Mouse (Mus musculus) intestine, embryonic 15.5 days (tissue): ENCODE results near the gene Hic2. TPM values are rescaled to one million over a fixed set of nuclear protein-coding genes. Genes with fewer than 3 reads are reported as not detected.

ENCODE experiments used
- ATAC-seq: fragments of 200-750 bp; cut with Nextera tagmentation; 2 replicates; pipeline ENCODE4 v1.8.0; 2017; ENCODE audit warnings: moderate TSS enrichment, moderate library complexity
- H3K27ac ChIP-seq: fragments of 300-500 bp; sonication (generic); 2 replicates; pipeline ENCODE4 v1.5.1; 2015; ENCODE audit warnings: mild to moderate bottlenecking, inconsistent platforms
- H3K27me3 ChIP-seq: fragments of 300-500 bp; sonication (generic); replicated peaks from 2 replicates; pipeline ENCODE4 v1.6.1; 2015; ENCODE audit warnings: inconsistent platforms
- H3K36me3 ChIP-seq: fragments of 300-500 bp; sonication (generic); 2 replicates; pipeline ENCODE4 v1.6.1; 2015; ENCODE audit warnings: inconsistent platforms
- H3K4me1 ChIP-seq: fragments of 300-500 bp; sonication (generic); replicated peaks from 2 replicates; pipeline ENCODE4 v1.6.1; 2015; ENCODE audit warnings: inconsistent platforms
- H3K4me2 ChIP-seq: fragments of 300-500 bp; sonication (generic); replicated peaks from 2 replicates; pipeline ENCODE4 v1.6.1; 2015; ENCODE audit warnings: mild to moderate bottlenecking, inconsistent platforms
- H3K4me3 ChIP-seq: fragments of 300-500 bp; sonication (generic); replicated peaks from 2 replicates; pipeline ENCODE4 v1.5.1; 2015; ENCODE audit warnings: inconsistent platforms
- H3K9ac ChIP-seq: fragments of 300-500 bp; sonication (generic); 2 replicates; pipeline ENCODE4 v1.6.1; 2015; ENCODE audit warnings: inconsistent platforms
- H3K9me3 ChIP-seq: fragments of 300-500 bp; sonication (generic); 2 replicates; pipeline ENCODE4 v1.6.1; 2016; ENCODE audit warnings: inconsistent platforms
- WGBS: fragments of 180-500 bp; shearing (Covaris S2); methylation state at CpG from one replicate; pipeline ENCODE4 v1.1.7; 2015; 5-methylcytosine and 5-hydroxymethylcytosine counted together
- polyA plus RNA-seq: library from polyadenylated mRNA; unstranded; fragments of >200 nt; fragmentation: Nextera tagmentation; extraction: Ambion mirVana; gene quantifications from 2 replicates; pipeline ENCODE4 v1.2.1, GENCODE M21; 2015

The Hic2 gene
- polyA plus RNA-seq, 1 experiment from 2014 or later: 5.8 TPM

DNA sequence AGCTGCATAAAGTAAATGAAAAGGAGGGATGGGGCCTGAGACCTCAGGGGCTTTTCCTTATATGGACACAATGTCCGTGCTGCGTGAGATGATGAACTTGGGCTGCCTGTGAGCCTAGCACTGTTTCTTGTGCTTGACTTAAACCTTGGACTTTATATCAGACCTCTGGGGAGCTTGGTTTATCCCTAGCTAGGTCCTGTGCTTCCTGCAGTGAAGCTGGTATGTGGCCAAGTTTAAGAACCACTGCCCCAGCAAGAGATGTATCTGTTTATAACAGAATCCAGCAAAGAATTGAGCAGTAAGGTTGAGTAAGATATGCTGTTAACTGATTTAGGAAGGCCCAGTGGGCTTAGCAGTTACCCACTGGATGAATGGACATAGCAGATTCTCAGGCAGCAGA lies 6.0 kb downstream of the Hic2 start:
- H3K9ac ChIP-seq: no peak overlapping the region
- peaks cover 57% of the 10 kb centered on the region for H3K4me1 ChIP-seq
- H3K4me3 ChIP-seq: no peak overlapping the region
- H3K36me3 ChIP-seq: no peaks in the 10 kb centered on the region
- H3K9me3 ChIP-seq: no peaks in the 10 kb centered on the region
- 31% methylated on average over 2 of the region's 2 CpGs for WGBS
- H3K27ac ChIP-seq: no peak overlapping the region
- H3K27me3 ChIP-seq: no peaks in the 10 kb centered on the region
- ATAC-seq: 0 out of 2 replicates have a peak, but pooled peaks have one; percentile 15
- 0 out of 2 replicates have a peak overlapping the region, but pooled peaks have one; percentile 3 for H3K4me2 ChIP-seq

DNA sequence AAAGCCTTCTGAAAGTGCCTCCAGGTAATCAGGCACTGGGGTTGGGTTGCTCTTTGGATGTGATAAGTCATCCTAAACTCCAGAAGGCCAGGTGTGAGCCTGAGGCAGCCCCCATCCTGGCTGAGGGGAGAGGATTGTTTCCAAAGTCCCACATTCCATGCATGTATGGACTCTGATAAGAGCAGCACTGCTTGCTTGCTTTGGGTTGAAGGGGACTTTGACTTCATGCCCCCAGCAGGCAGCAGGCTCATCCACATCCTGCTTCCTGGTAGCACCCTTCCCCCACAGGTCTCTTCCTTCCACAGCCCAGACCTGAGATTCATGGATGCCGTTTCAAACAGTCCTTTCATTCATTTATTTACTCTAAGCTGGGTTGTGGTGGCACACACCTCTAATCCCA lies 10.4 kb downstream of the Hic2 start:
- no peak overlapping the region for H3K9ac ChIP-seq
- H3K4me1 ChIP-seq: peaks cover 25% of the 10 kb centered on the region
- WGBS: 16% methylated on average over 1 of the region's 1 CpGs
- no peaks in the 10 kb centered on the region for H3K36me3 ChIP-seq
- H3K27ac ChIP-seq: peak overlapping the region; percentile 48; the same call in 1 of the 2 replicates
- H3K4me3 ChIP-seq: no peak overlapping the region
- ATAC-seq: peak; percentile 85
- H3K27me3 ChIP-seq: no peaks in the 10 kb centered on the region
- peak overlapping the region; percentile 14; the same call in 1 of the 2 replicates for H3K4me2 ChIP-seq
- no peaks in the 10 kb centered on the region for H3K9me3 ChIP-seq

- Histone ChIP-seq H3K9me3 (no peaks in the 10 kb centered on the region), H3K27ac (no peak overlapping the region), H3K4me2 (no peak overlapping the region), H3K4me1 (peaks cover 19% of the 10 kb centered on the region), H3K4me3 (no peak overlapping the region), H3K27me3 (no peaks in the 10 kb centered on the region), H3K9ac (no peak overlapping the region), H3K36me3 (no peaks in the 10 kb centered on the region)
- 68% methylated on average over 1 of the region's 1 CpGs for WGBS
- ATAC-seq: no peak
These were observed 11.6 kb downstream of the Hic2 start for GRCm38 (mm10) chr16:17244996-17245395.

GRCm38 (mm10) chr16:17247727-17248126 lies 14.4 kb downstream of the Hic2 start:
- H3K27ac ChIP-seq: no peak overlapping the region
- H3K9ac ChIP-seq: no peak overlapping the region
- no peaks in the 10 kb centered on the region for H3K27me3 ChIP-seq
- peaks cover 28% of the 10 kb centered on the region for H3K4me1 ChIP-seq
- no peaks in the 10 kb centered on the region for H3K9me3 ChIP-seq
- H3K4me3 ChIP-seq: no peak overlapping the region
- WGBS: 56% methylated on average over 4 of the region's 4 CpGs
- ATAC-seq: no peak
- H3K36me3 ChIP-seq: no peaks in the 10 kb centered on the region
- H3K4me2 ChIP-seq: no peak overlapping the region

DNA sequence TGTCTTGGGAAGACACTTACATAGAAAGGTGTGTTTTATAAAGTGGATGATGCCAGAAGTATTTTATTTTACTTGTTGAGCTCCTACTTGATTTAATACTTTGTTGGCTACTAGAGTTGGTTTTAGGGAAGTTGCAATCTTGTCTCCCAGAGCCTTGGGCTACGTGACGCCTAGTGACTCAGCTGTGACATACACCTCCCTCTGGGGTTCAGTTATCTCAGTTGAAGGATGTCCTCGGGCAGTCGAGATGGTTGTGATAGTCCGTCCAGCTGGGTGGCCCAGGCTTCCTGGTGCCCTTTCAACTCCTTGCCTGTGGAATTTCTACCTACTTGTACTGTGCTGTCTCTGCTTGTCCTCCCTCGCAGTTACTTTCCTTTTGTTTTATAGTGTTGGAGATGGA lies 15.8 kb downstream of the Hic2 start:
- Histone ChIP-seq H3K9me3 (no peaks in the 10 kb centered on the region), H3K9ac (no peak overlapping the region), H3K27ac (0 out of 2 replicates have a peak overlapping the region, but pooled peaks have one; percentile 24), H3K4me1 (peaks cover 33% of the 10 kb centered on the region), H3K4me2 (no peak overlapping the region), H3K27me3 (no peaks in the 10 kb centered on the region), H3K36me3 (no peaks in the 10 kb centered on the region), H3K4me3 (no peak overlapping the region)
- 44% methylated on average over 6 of the region's 6 CpGs for WGBS
- peak; percentile 34; the same call in 1 of the 2 replicates for ATAC-seq

DNA sequence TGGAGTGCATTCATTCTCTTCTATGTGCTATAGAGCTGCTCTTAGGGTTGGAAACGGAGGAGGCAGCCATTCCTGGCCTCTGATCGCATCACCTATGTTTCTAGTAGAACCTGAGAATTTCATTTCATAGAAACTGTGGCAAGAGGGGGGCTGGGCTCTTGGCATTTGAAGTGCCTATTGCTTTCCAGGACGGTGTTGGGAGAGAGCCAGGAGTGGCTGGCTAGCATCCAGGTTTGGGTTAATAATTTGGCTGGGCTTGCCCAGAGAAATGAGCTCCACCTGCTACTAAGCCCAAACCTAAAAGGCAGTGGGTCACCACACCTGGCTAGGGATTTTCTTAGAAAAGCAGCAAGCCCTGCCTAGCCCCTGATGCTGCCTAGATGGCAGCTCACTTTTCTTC lies 18.2 kb downstream of the Hic2 start:
- H3K9ac ChIP-seq: no peak overlapping the region
- peaks cover 36% of the 10 kb centered on the region for H3K4me1 ChIP-seq
- H3K27me3 ChIP-seq: no peaks in the 10 kb centered on the region
- no peaks in the 10 kb centered on the region for H3K36me3 ChIP-seq
- ATAC-seq: peak; percentile 32
- H3K9me3 ChIP-seq: no peaks in the 10 kb centered on the region
- H3K4me3 ChIP-seq: no peak overlapping the region
- 55% methylated on average over 3 of the region's 3 CpGs for WGBS
- H3K4me2 ChIP-seq: no peak overlapping the region
- no peak overlapping the region for H3K27ac ChIP-seq

DNA sequence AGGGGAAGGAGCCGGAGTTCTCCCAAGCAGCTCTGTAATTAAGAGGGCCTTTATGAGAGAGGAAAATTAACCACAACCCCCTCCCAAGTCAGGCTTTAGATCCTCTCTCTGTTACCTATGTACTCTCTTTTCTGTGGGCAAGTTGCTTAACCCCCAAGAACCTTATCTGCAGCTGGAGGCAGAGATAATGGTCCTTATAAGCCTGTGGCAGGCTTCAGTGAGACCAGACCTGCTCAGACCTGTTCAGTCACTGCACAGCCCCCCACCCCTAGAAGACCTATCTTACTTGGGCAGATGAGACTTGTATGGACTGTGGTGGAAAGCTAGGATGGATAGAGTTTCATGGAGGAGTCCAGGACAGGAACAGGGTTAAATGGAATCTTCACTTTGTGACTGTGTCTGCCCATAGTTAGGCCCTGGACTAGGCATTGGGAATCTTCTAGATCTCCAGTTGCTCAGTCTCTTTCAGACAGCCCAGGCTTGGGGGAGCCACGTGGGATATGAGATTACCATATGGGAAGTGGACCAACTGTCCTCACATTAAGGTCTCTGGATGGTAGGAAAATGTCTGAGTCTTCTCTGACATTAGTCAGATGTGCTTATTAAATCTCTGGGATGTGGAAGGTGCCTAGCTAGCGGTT lies 18.8 kb downstream of the Hic2 start:
- WGBS: 68% methylated on average over 3 of the region's 3 CpGs
- Histone ChIP-seq H3K27me3 (no peaks in the 10 kb centered on the region), H3K9ac (no peak overlapping the region), H3K9me3 (no peaks in the 10 kb centered on the region), H3K4me3 (no peak overlapping the region), H3K4me1 (peaks cover 36% of the 10 kb centered on the region), H3K4me2 (no peak overlapping the region), H3K27ac (no peak overlapping the region), H3K36me3 (peaks cover 2% of the 10 kb centered on the region)
- peak; percentile 42; the same call in 1 of the 2 replicates for ATAC-seq

DNA sequence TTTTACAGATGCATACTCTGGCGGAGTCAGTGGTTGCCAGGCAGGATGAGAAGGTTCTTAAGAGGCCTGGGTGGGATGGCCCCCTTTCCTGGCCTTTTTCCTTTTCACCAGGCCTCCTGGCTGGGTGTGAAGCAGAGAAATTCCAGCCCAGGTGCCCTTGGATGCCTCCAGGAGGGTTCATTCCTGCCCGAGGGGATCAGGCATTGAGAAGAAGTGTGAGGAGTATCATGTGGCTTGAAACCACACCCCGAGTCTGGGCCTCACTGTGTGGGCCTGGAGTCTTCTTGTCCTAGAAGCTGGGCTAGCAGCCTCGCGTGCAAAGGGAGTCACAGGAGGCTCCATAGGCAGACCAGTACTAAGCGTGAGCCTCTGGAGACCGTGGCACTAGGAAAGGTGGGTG lies 19.5 kb downstream of the Hic2 start:
- no peaks in the 10 kb centered on the region for H3K9me3 ChIP-seq
- no peak overlapping the region for H3K4me2 ChIP-seq
- ATAC-seq: no peak
- H3K4me1 ChIP-seq: peaks cover 36% of the 10 kb centered on the region
- peaks cover 8% of the 10 kb centered on the region for H3K36me3 ChIP-seq
- no peak overlapping the region for H3K27ac ChIP-seq
- H3K4me3 ChIP-seq: no peak overlapping the region
- H3K9ac ChIP-seq: no peak overlapping the region
- no peaks in the 10 kb centered on the region for H3K27me3 ChIP-seq
- 59% methylated on average over 7 of the region's 7 CpGs for WGBS

DNA sequence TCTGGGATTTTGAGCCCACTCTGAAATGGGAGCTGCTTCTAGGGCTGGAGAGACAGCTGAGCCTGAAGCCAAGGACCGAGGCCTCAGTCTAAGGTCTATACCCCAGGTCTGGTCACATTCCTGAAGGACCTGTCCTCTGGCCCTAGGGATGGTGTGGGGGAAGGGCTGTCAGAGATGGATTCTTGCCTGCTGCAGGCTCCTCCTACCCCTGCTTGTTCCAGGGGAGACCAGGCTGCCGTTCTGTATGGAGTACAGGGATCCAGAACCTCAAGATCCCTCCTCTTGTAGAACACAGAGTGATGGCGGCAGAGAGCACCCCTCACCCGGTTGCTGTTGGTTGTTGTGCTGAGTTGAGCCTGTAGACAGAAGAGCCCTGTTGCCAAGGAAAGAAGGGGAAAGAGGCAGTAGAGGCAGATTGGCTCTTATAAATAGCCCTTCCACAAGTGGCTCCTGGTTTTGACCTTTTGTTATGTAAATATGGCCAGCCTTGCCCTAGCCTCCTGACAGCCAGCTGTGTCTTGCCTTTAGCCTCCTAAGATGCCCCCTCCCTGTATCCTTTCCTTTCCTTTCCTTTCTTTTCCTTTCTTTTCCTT lies 20.7 kb downstream of the Hic2 start:
- 0 out of 2 replicates have a peak, but pooled peaks have one; percentile 8 for ATAC-seq
- 50% methylated on average over 4 of the region's 4 CpGs for WGBS
- Histone ChIP-seq H3K9ac (no peak overlapping the region), H3K4me1 (peaks cover 36% of the 10 kb centered on the region), H3K36me3 (peaks cover 18% of the 10 kb centered on the region), H3K4me2 (no peak overlapping the region), H3K4me3 (no peak overlapping the region), H3K27ac (no peak overlapping the region), H3K27me3 (no peaks in the 10 kb centered on the region), H3K9me3 (no peaks in the 10 kb centered on the region)

GRCm38 (mm10) chr16:17255270-17255669 lies 21.9 kb downstream of the Hic2 start:
- no peaks in the 10 kb centered on the region for H3K27me3 ChIP-seq
- peaks cover 30% of the 10 kb centered on the region for H3K4me1 ChIP-seq
- no peak for ATAC-seq
- no peak overlapping the region for H3K4me3 ChIP-seq
- WGBS: 46% methylated on average over 2 of the region's 2 CpGs
- H3K27ac ChIP-seq: no peak overlapping the region
- no peaks in the 10 kb centered on the region for H3K9me3 ChIP-seq
- H3K36me3 ChIP-seq: peaks cover 20% of the 10 kb centered on the region
- no peak overlapping the region for H3K4me2 ChIP-seq
- no peak overlapping the region for H3K9ac ChIP-seq

DNA sequence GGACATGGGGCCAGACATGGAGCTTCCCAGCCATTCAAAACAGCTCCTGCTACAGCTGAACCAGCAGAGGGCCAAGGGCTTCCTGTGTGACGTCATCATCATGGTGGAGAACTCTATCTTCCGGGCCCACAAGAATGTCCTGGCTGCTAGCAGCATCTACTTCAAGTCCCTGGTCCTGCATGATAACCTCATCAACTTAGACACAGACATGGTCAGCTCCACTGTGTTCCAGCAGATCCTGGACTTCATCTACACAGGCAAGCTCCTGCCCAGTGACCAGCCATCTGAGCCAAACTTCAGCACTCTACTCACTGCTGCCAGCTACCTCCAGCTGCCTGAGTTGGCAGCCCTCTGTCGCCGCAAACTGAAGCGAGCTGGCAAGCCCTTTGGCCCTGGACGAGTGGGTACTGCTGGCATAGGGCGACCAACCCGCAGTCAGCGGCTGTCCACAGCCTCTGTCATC lies 24.0 kb downstream of the Hic2 start:
- Histone ChIP-seq H3K9ac (no peak overlapping the region), H3K4me3 (no peak overlapping the region), H3K27ac (no peak overlapping the region), H3K27me3 (no peaks in the 10 kb centered on the region), H3K36me3 (peaks cover 20% of the 10 kb centered on the region), H3K4me2 (no peak overlapping the region), H3K9me3 (no peaks in the 10 kb centered on the region), H3K4me1 (peaks cover 17% of the 10 kb centered on the region)
- no peak for ATAC-seq
- WGBS: 89% methylated on average over 9 of the region's 9 CpGs

DNA sequence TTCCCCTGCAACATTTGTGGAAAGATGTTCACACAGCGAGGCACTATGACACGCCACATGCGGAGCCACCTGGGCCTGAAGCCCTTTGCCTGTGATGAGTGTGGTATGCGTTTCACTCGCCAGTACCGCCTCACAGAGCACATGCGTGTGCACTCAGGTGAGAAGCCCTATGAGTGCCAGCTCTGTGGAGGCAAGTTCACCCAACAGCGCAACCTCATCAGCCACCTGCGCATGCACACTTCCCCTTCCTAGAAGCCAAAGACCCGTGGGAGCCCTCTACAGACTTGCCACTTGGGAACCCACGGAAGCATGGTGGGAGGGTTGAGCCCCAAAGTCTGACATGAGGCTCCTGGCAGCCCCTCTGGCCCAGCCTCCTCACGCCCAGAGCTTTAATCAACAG lies 25.5 kb downstream of the Hic2 start:
- 95% methylated on average over 12 of the region's 12 CpGs for WGBS
- H3K9me3 ChIP-seq: no peaks in the 10 kb centered on the region
- no peak overlapping the region for H3K27ac ChIP-seq
- no peak overlapping the region for H3K4me2 ChIP-seq
- no peak overlapping the region for H3K9ac ChIP-seq
- ATAC-seq: no peak
- no peaks in the 10 kb centered on the region for H3K27me3 ChIP-seq
- H3K4me3 ChIP-seq: no peak overlapping the region
- H3K36me3 ChIP-seq: peaks cover 20% of the 10 kb centered on the region
- peaks cover 4% of the 10 kb centered on the region for H3K4me1 ChIP-seq

- WGBS: 97% methylated on average over 1 of the region's 1 CpGs
- H3K27me3 ChIP-seq: no peaks in the 10 kb centered on the region
- no peaks in the 10 kb centered on the region for H3K4me1 ChIP-seq
- H3K4me2 ChIP-seq: no peak overlapping the region
- H3K9ac ChIP-seq: no peak overlapping the region
- H3K4me3 ChIP-seq: no peak overlapping the region
- peaks cover 20% of the 10 kb centered on the region for H3K36me3 ChIP-seq
- no peak for ATAC-seq
- H3K9me3 ChIP-seq: no peaks in the 10 kb centered on the region
- H3K27ac ChIP-seq: no peak overlapping the region
These were observed 28.0 kb downstream of the Hic2 start for GRCm38 (mm10) chr16:17261341-17261740.
